ENCODE assay signal across 8 mouse cellular contexts in the genomic region with DNA sequence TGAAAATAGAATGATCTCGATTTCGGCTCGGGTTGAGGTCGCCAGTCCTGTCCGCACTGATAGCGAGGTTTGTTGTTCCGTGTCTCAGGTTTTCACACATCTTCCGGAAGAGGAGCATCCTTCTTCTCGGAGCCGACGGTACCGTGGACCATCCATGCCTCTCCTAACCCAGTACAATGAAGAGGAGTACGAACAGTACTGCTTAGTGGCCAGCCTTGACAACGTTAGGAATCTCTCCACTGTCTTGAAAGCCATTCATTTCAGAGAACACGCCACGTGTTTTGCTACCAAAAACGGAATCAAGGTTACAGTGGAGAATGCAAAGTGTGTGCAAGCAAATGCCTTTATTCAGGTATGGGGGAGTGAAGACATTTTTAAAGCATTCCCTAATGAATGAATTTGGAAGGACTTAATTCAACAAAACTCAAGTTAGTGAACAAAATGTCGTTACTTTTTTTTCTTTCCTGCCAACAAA. TPM values are rescaled to one million over a fixed set of nuclear protein-coding genes. Genes with fewer than 3 reads are reported as not detected.
A peak's percentile ranks its signal among the peaks of the same experiment; 100 is the strongest.
DNase-seq lines count a peak whose midpoint lies in the region; ATAC-seq and TF ChIP-seq lines count a peak whose summit lies in the region.

No protein-coding gene starts in this region.

- peaks cover 9% of the 10 kb centered on the region for H3K36me3 ChIP-seq in heart, adult 2 months (ENCODE audit: control insufficient read depth, insufficient read depth, low read length)
- H3K36me3 ChIP-seq in E14TG2a.4 (ENCODE audit: insufficient read depth, low read length): peaks cover 70% of the 10 kb centered on the region
- peaks cover 22% of the 10 kb centered on the region for H3K36me3 ChIP-seq in forebrain, embryonic 15.5 days
- peaks cover 17% of the 10 kb centered on the region for H3K36me3 ChIP-seq in liver, postnatal 0 days (replicated peaks; ENCODE audit: insufficient read depth, low read length)

- H3K9me3 ChIP-seq in E14TG2a.4 (ENCODE audit: low read length): no peaks in the 10 kb centered on the region
- H3K9me3 ChIP-seq in forebrain, embryonic 15.5 days: no peaks in the 10 kb centered on the region
- no peaks in the 10 kb centered on the region for H3K9me3 ChIP-seq in liver, postnatal 0 days (ENCODE audit: low read length)

- intact Hi-C loops in heart, adult 2 months (cut with DNase I): loop anchor here (5.0 to 10.0 kb wide), 2 partner anchors 496 to 908 kb away; a partner anchor contains a TSS
- intact Hi-C loops in heart, postnatal 14 days (cut with DNase I): loop anchor here (10.0 kb wide), 1 partner anchor 908 kb away; a partner anchor contains a TSS

- TF ChIP-seq POLR2A in heart, adult 2 months (IDR thresholded peaks at IDR 0.05; ENCODE audit: insufficient read depth, low read depth, low read length): no peak

- peak overlapping the region; percentile 97 for H3K4me3 ChIP-seq in heart, adult 2 months
- H3K4me3 ChIP-seq in E14TG2a.4 (replicated peaks; ENCODE audit: low read length): peak overlapping the region; percentile 99
- H3K4me3 ChIP-seq in forebrain, embryonic 15.5 days: peak overlapping the region; percentile 65
- H3K4me3 ChIP-seq in liver, postnatal 0 days (ENCODE audit: low read depth, low read length): peak overlapping the region; percentile 93

- no peak for TF ChIP-seq EP300 in heart, adult 2 months (IDR thresholded peaks at IDR 0.05; ENCODE audit: insufficient read depth, low read depth, low read length)
- no peak for TF ChIP-seq EP300 in liver, postnatal 0 days (IDR thresholded peaks at IDR 0.05; ENCODE audit: low read depth)

- ATAC-seq in forebrain, embryonic 15.5 days (replicated peaks): peak; percentile 72
- peak; percentile 28 for ATAC-seq in liver, postnatal 0 days

- H3K27me3 ChIP-seq in heart, adult 2 months (ENCODE audit: control insufficient read depth, insufficient read depth, low read length): no peaks in the 10 kb centered on the region
- H3K27me3 ChIP-seq in E14TG2a.4 (ENCODE audit: insufficient read depth, low read length): no peaks in the 10 kb centered on the region
- H3K27me3 ChIP-seq in forebrain, embryonic 15.5 days: no peaks in the 10 kb centered on the region
- no peaks in the 10 kb centered on the region for H3K27me3 ChIP-seq in liver, postnatal 0 days (ENCODE audit: insufficient read depth, low read length)

- TF ChIP-seq CTCF in heart, adult 2 months (IDR thresholded peaks at IDR 0.05): no peak
- TF ChIP-seq CTCF in E14TG2a.4 (conservative IDR thresholded peaks at IDR 0.05; ENCODE audit: low read length): no peak
- TF ChIP-seq CTCF in liver, postnatal 0 days (IDR thresholded peaks at IDR 0.05; ENCODE audit: low read depth): no peak

- peak overlapping the region; percentile 74 for H3K9ac ChIP-seq in heart, adult 2 months (ENCODE audit: low read depth, low read length)
- H3K9ac ChIP-seq in forebrain, embryonic 15.5 days (replicated peaks): peak overlapping the region; percentile 82
- peak overlapping the region; percentile 90 for H3K9ac ChIP-seq in liver, postnatal 0 days (replicated peaks)

- H3K79me2 ChIP-seq in heart, adult 2 months (replicated peaks; ENCODE audit: control insufficient read depth, insufficient read depth, low read length): no peaks in the 10 kb centered on the region

- peak overlapping the region; percentile 78 for H3K27ac ChIP-seq in heart, adult 2 months
- peak overlapping the region; percentile 83 for H3K27ac ChIP-seq in forebrain, embryonic 15.5 days (replicated peaks)
- peak overlapping the region; percentile 49; the same call in 1 of the 2 replicates for H3K27ac ChIP-seq in liver, postnatal 0 days (ENCODE audit: low read depth)

- peak overlapping the region; percentile 85 for H3K4me2 ChIP-seq in forebrain, embryonic 15.5 days (replicated peaks)
- H3K4me2 ChIP-seq in liver, postnatal 0 days (ENCODE audit: low read depth, low read length): peak overlapping the region; percentile 82

- peaks cover 1% of the 10 kb centered on the region; the same call in 1 of the 2 replicates for H3K4me1 ChIP-seq in heart, adult 2 months (ENCODE audit: control insufficient read depth, insufficient read depth, low read length)
- peaks cover 66% of the 10 kb centered on the region for H3K4me1 ChIP-seq in E14TG2a.4 (replicated peaks; ENCODE audit: low read depth, low read length)
- peaks cover 29% of the 10 kb centered on the region for H3K4me1 ChIP-seq in forebrain, embryonic 15.5 days
- H3K4me1 ChIP-seq in liver, postnatal 0 days (ENCODE audit: insufficient read depth): peaks cover 9% of the 10 kb centered on the region

- under 1% methylated on average over 18 of the region's 18 CpGs for WGBS in heart, adult 2 months
- WGBS in forebrain, embryonic 15.5 days: under 1% methylated on average over 18 of the region's 18 CpGs
- 1% methylated on average over 18 of the region's 18 CpGs for WGBS in liver, postnatal 0 days (ENCODE audit: insufficient replicate concordance)

- DNase-seq in heart, adult 2 months: no peak
- DNase-seq in heart, postnatal 14 days: no peak
- DNase-seq in liver, postnatal 0 days: no peak
- no peak for DNase-seq in urinary bladder, postnatal 14 days (ENCODE audit: low spot score)
- no peak for DNase-seq in retina, embryonic 14.5 days (ENCODE audit: low spot score)
- no peak for DNase-seq in urinary bladder, postnatal 10 days (ENCODE audit: low spot score)

RNA-seq across cellular contexts. Expression of a gene that starts 0.6 kb away (rescaled TPM):
- total RNA-seq in heart, adult 2 months (2021): 1 to 10 TPM; 9.0 to 9.3 TPM
- polyA plus RNA-seq in heart, adult 2 months (2012; rRNA removed): 4.8 and 9.6 TPM in 2 replicates
- 1 to 10 TPM; 7.2 to 8.5 TPM for total RNA-seq in heart, postnatal 14 days (2021)
- polyA plus RNA-seq in forebrain, embryonic 15.5 days (2015; fragmentation: Nextera tagmentation; extraction: Ambion mirVana): 30.0 and 35.5 TPM in 2 replicates
- 10.2 and 11.9 TPM in 2 replicates for polyA plus RNA-seq in liver, postnatal 0 days (2015; fragmentation: Nextera tagmentation; extraction: Ambion mirVana)

RNA-seq across cellular contexts. Expression of a gene that starts 0.7 kb away (rescaled TPM):
- total RNA-seq in heart, adult 2 months (2021): 10 to 100 TPM; 20.9 to 24.4 TPM
- 2.6 and 4.5 TPM in 2 replicates for polyA plus RNA-seq in heart, adult 2 months (2012; rRNA removed)
- 10 to 100 TPM; 15.3 to 20.5 TPM for total RNA-seq in heart, postnatal 14 days (2021)
- 78.5 and 79.3 TPM in 2 replicates for polyA plus RNA-seq in forebrain, embryonic 15.5 days (2015; fragmentation: Nextera tagmentation; extraction: Ambion mirVana)
- 57.9 and 60.7 TPM in 2 replicates for polyA plus RNA-seq in liver, postnatal 0 days (2015; fragmentation: Nextera tagmentation; extraction: Ambion mirVana)

RNA-seq across cellular contexts. Expression of a gene that starts 16.1 kb away (rescaled TPM):
- total RNA-seq in heart, adult 2 months (2021): 10 to 100 TPM; 34.5 to 41.2 TPM
- polyA plus RNA-seq in heart, adult 2 months (2012; rRNA removed): 2.2 and 5.4 TPM in 2 replicates
- total RNA-seq in heart, postnatal 14 days (2021): 10 to 100 TPM; 23.3 to 24.4 TPM
- polyA plus RNA-seq in forebrain, embryonic 15.5 days (2015; fragmentation: Nextera tagmentation; extraction: Ambion mirVana): 9.7 and 9.9 TPM in 2 replicates
- 8.0 and 9.4 TPM in 2 replicates for polyA plus RNA-seq in liver, postnatal 0 days (2015; fragmentation: Nextera tagmentation; extraction: Ambion mirVana)

Comparison
In these comparisons a context has a peak if more than half of its experiments do, and no peak if none do; other contexts are left out.
1. RNA of a gene that starts 0.7 kb away (polyA plus RNA-seq): 78.5 to 79.3 TPM in forebrain, embryonic 15.5 days and 57.9 to 60.7 TPM in liver, postnatal 0 days; 2.6 to 4.5 TPM in heart, adult 2 months; every median in the first group is over 10 times any median in the second.
2. Peak in every context shown above with its lines, with median percentiles within 50 percentile points of each other: H3K27ac ChIP-seq, H3K4me3 ChIP-seq and H3K9ac ChIP-seq.